Mouse (Mus musculus) liver, embryonic 14.5 days (tissue): Measurements from ENCODE around the gene Nprl3.

Experiments
- CTCF ChIP-seq: IDR thresholded peaks from 2 replicates; pipeline ENCODE4 v1.5.1; 2016; ENCODE audit warnings: antibody characterized with exemption, low read depth, control low read depth
- EP300 ChIP-seq: IDR thresholded peaks from 2 replicates; pipeline ENCODE4 v1.6.1; 2016; ENCODE audit warnings: antibody characterized with exemption, low read depth

DNA sequence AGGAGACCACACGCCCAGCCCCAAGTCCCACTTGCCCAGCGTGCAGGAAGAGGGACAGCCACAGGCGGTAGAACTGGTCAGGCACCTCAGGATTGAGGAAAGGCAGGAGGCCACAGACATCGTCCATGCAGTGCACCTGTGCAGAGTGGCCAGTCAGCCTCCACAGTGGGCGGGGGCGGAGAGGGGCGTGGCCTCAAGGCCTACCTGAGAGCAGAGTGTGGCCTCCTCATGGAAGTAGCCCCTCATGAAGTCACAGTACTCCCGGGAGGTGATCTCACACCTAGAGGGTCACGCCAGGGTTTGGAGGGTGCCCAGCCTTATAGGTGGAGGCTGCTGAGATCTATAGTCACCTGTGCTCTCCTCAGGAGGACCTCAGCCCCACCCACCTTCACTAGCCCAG is 56.9 kb downstream of the Nprl3 start:
- no peak for TF ChIP-seq CTCF
- TF ChIP-seq EP300, result no peak
